Mouse (Mus musculus) forebrain, embryonic 10.5 days (tissue): ENCODE results near the gene Aph1a. TPM values are rescaled to one million over a fixed set of nuclear protein-coding genes. Genes with fewer than 3 reads are reported as not detected.
A peak's percentile ranks its signal among the peaks of the same experiment; 100 is the strongest.
"Not testable (repeated sequence)": the region's sequence is repeated elsewhere in the genome, so short reads cannot be mapped to it uniquely, and the experiment has no call there.

ENCODE experiments used
- DNase-seq: peaks from one replicate; pipeline ENCODE4 v3.0.0-alpha.2; 2017; ENCODE audit warnings: low spot score; ENCODE audit errors: extremely low spot score
- H3K27ac ChIP-seq: fragments of 300-500 bp; sonication (generic); 2 replicates; pipeline ENCODE4 v1.5.1; 2016; ENCODE audit warnings: mild to moderate bottlenecking
- H3K27me3 ChIP-seq: fragments of 300-500 bp; sonication (generic); 2 replicates; pipeline ENCODE4 v1.6.1; 2016; ENCODE audit warnings: mild to moderate bottlenecking; ENCODE audit not compliant: poor library complexity, severe bottlenecking
- H3K36me3 ChIP-seq: fragments of 300-500 bp; sonication (generic); replicated peaks from 2 replicates; pipeline ENCODE4 v1.6.1; 2016; ENCODE audit warnings: mild to moderate bottlenecking, moderate library complexity
- H3K4me1 ChIP-seq: fragments of 300-500 bp; sonication (generic); 2 replicates; pipeline ENCODE4 v1.6.1; 2016
- H3K4me3 ChIP-seq: fragments of 300-500 bp; sonication (generic); 2 replicates; pipeline ENCODE4 v1.5.1; 2016; ENCODE audit warnings: mild to moderate bottlenecking, moderate library complexity
- H3K9me3 ChIP-seq: fragments of 300-500 bp; sonication (generic); 2 replicates; pipeline ENCODE4 v1.6.1; 2016; ENCODE audit warnings: mild to moderate bottlenecking, moderate library complexity
- WGBS: fragments of 180-500 bp; shearing (Covaris S2); methylation state at CpG from one replicate; pipeline ENCODE4 v1.1.7; 2016; 5-methylcytosine and 5-hydroxymethylcytosine counted together
- polyA plus RNA-seq: library from polyadenylated mRNA; unstranded; fragments of >200 nt; fragmentation: Nextera tagmentation; extraction: Ambion mirVana; gene quantifications from 2 replicates; pipeline ENCODE4 v1.2.1, GENCODE M21; 2016

Gene Aph1a
- polyA plus RNA-seq, 1 experiment from 2014 or later: 28.7 TPM

GRCm38 (mm10) chr3:95892066-95893052 is 1.4 kb upstream of the Aph1a start:
- no peak for DNase-seq
- WGBS: 41% methylated on average over 11 of the region's 11 CpGs
- Histone ChIP-seq H3K9me3 (no peaks in the 10 kb centered on the region), H3K27ac (peak overlapping the region; percentile 84), H3K27me3 (peaks cover 16% of the 10 kb centered on the region), H3K36me3 (peaks cover 8% of the 10 kb centered on the region), H3K4me1 (peaks cover 44% of the 10 kb centered on the region), H3K4me3 (peak overlapping the region; percentile 24; the same call in 1 of the 2 replicates)

- H3K4me3 ChIP-seq: peak overlapping the region; percentile 82
- H3K4me1 ChIP-seq: peaks cover 44% of the 10 kb centered on the region
- H3K9me3 ChIP-seq: no peaks in the 10 kb centered on the region
- H3K27me3 ChIP-seq: peaks cover 16% of the 10 kb centered on the region
- 33% methylated on average over 7 of the region's 7 CpGs for WGBS
- H3K36me3 ChIP-seq: peaks cover 15% of the 10 kb centered on the region
- DNase-seq: no peak
- peak overlapping the region; percentile 84 for H3K27ac ChIP-seq
These were observed 643 bp upstream of the Aph1a start for GRCm38 (mm10) chr3:95893126-95893525.

- H3K4me3 ChIP-seq: peak overlapping the region; percentile 82
- H3K27ac ChIP-seq: peak overlapping the region; percentile 85
- no peaks in the 10 kb centered on the region for H3K9me3 ChIP-seq
- peaks cover 16% of the 10 kb centered on the region for H3K27me3 ChIP-seq
- peaks cover 29% of the 10 kb centered on the region for H3K36me3 ChIP-seq
- WGBS: 19% methylated on average over 16 of the region's 16 CpGs
- DNase-seq: peak; percentile 43
- H3K4me1 ChIP-seq: peaks cover 44% of the 10 kb centered on the region
These were observed 770 bp downstream of the Aph1a start for GRCm38 (mm10) chr3:95894317-95895160.

- not testable (repeated sequence) for H3K27ac ChIP-seq
- WGBS: 93% methylated on average over 7 of the region's 7 CpGs
- H3K4me3 ChIP-seq: peak overlapping the region; percentile 15; the same call in 1 of the 2 replicates
These were observed 1.7 kb downstream of the Aph1a start for GRCm38 (mm10) chr3:95895501-95895900.

GRCm38 (mm10) chr3:95899800-95900524 is 6.2 kb downstream of the Aph1a start:
- Histone ChIP-seq H3K4me3 (no peak overlapping the region; the same call in 1 of the 2 replicates), H3K27me3 (no peaks in the 10 kb centered on the region), H3K36me3 (peaks cover 55% of the 10 kb centered on the region), H3K27ac (0 out of 2 replicates have a peak overlapping the region, but pooled peaks have one; percentile 20), H3K4me1 (peaks cover 52% of the 10 kb centered on the region), H3K9me3 (no peaks in the 10 kb centered on the region)
- 81% methylated on average over 13 of the region's 13 CpGs for WGBS
- no peak for DNase-seq

More at GRCm38 (mm10) chr3:95895501-95895900, 1.7 kb downstream of the Aph1a start:
- Histone ChIP-seq H3K27me3 (peaks cover 16% of the 10 kb centered on the region), H3K4me1 (peaks cover 47% of the 10 kb centered on the region), H3K36me3 (peaks cover 38% of the 10 kb centered on the region)
- H3K9me3 ChIP-seq, DNase-seq: not testable (repeated sequence)

- Histone ChIP-seq H3K36me3 (peaks cover 48% of the 10 kb centered on the region), H3K27me3 (no peaks in the 10 kb centered on the region), H3K9me3 (no peaks in the 10 kb centered on the region), H3K4me1 (peaks cover 61% of the 10 kb centered on the region), H3K27ac (peak overlapping the region; percentile 93), H3K4me3 (peak overlapping the region; percentile 60)
- DNase-seq: no peak
- 69% methylated on average over 9 of the region's 9 CpGs for WGBS
These were observed 8.0 kb downstream of the Aph1a start for GRCm38 (mm10) chr3:95901616-95902372.

GRCm38 (mm10) chr3:95902373-95902625 is 8.5 kb downstream of the Aph1a start:
- Histone ChIP-seq H3K27ac (peak overlapping the region; percentile 93), H3K4me3 (peak overlapping the region; percentile 60), H3K9me3 (no peaks in the 10 kb centered on the region), H3K27me3 (peaks cover 3% of the 10 kb centered on the region), H3K4me1 (peaks cover 66% of the 10 kb centered on the region), H3K36me3 (peaks cover 48% of the 10 kb centered on the region)
- DNase-seq: no peak

- H3K27ac ChIP-seq: peak overlapping the region; percentile 93
- peaks cover 7% of the 10 kb centered on the region for H3K27me3 ChIP-seq
- H3K9me3 ChIP-seq: no peaks in the 10 kb centered on the region
- WGBS: 35% methylated on average over 6 of the region's 6 CpGs
- peaks cover 67% of the 10 kb centered on the region for H3K4me1 ChIP-seq
- peaks cover 45% of the 10 kb centered on the region for H3K36me3 ChIP-seq
- peak overlapping the region; percentile 60 for H3K4me3 ChIP-seq
- DNase-seq: no peak
These were observed 8.9 kb downstream of the Aph1a start for GRCm38 (mm10) chr3:95902643-95903042.

- Histone ChIP-seq H3K4me3 (peak overlapping the region; percentile 60), H3K9me3 (no peaks in the 10 kb centered on the region), H3K27ac (peak overlapping the region; percentile 93), H3K36me3 (peaks cover 32% of the 10 kb centered on the region), H3K4me1 (peaks cover 67% of the 10 kb centered on the region), H3K27me3 (peaks cover 11% of the 10 kb centered on the region)
- WGBS: under 1% methylated on average over 15 of the region's 15 CpGs
- peak; percentile 52 for DNase-seq
These were observed 10.2 kb downstream of the Aph1a start for GRCm38 (mm10) chr3:95903753-95904502.

GRCm38 (mm10) chr3:95904568-95904967 is 10.8 kb downstream of the Aph1a start, which contains the start of gene Car14:
TSS of gene Car14 (minus strand) at chr3:95904691.
- H3K36me3 ChIP-seq: peaks cover 25% of the 10 kb centered on the region
- peak within 1 kb of the TSS; percentile 60 for H3K4me3 ChIP-seq
- peak within 1 kb of the TSS; percentile 93 for H3K27ac ChIP-seq
- H3K9me3 ChIP-seq: no peaks in the 10 kb centered on the region
- WGBS: under 1% methylated on average over 15 of the region's 15 CpGs
- peaks cover 11% of the 10 kb centered on the region for H3K27me3 ChIP-seq
- peak; percentile 67 for DNase-seq
- peaks cover 67% of the 10 kb centered on the region for H3K4me1 ChIP-seq
